Mouse (Mus musculus): ENCODE data around the gene Vmn1r178.
"Not testable (repeated sequence)": the region's sequence is repeated elsewhere in the genome, so short reads cannot be mapped to it uniquely, and the experiment has no call there.

Gene Vmn1r178

DNA sequence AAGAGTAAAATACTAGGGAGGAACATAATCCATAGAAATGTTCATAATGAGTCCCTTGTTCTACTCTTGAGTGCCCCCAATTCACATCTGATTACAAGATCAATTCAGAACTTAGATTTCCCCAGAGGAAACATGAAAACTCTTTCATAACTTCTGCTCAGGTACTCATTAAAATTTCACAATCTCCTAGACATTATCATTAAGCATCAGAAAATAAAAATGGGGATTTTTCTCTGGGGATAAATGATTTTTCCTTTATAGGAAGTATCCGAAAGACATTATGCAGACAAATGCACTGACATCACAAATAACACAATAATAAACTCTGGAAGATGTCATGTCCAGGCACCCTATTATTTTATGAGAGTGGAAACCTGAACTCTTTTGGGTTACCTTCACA lies at the start of gene Vmn1r178:
TSS of gene Vmn1r178 (plus strand) at position 301 of the 400 bp plus-strand sequence.
- no peak for ATAC-seq (ENCODE audit: low TSS enrichment)

DNA sequence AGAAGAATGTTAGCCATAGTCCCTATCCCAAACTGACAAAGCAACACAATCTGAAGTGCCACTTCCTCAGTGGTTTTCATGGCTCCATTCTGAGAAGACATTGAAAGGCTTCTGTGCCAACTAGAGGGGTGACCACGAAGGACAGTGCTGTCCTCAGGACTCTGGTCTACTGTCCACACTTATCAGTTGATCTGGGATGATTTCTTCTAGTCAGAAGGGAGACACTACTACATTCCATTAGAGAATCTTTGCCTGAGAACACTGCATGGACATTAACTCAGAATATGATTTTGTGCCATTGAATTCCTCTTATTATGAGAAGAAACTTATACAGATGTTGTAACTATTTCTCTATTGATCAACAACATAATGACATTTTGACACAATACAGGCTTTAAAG lies 25.5 kb upstream of the Vmn1r178 start, which contains the start of gene Vmn1r177:
TSS of gene Vmn1r177 (minus strand) at position 101 of the 400 bp plus-strand sequence.
- not testable (repeated sequence) for ATAC-seq (ENCODE audit: low TSS enrichment)

DNA sequence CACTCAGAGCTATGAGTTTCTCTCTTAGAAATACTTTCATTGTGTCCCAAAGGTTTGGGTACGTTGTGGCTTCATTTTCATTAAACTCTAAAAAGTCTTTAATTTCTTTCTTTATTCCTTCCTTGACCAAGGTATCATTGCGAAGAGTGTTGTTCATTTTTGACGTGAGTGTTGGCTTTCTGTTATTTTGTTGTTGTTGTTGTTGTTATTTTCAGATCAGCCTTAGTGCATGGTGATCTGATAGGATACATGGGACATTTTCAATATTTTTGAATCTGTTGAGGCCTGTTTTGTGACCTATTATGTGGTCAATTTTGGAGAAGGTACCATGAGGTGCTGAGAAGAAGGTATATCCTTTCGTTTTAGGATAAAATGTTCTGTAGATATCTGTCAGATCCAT lies 14.9 kb upstream of the Vmn1r178 start:
- ATAC-seq (ENCODE audit: low TSS enrichment), result not testable (repeated sequence)

DNA sequence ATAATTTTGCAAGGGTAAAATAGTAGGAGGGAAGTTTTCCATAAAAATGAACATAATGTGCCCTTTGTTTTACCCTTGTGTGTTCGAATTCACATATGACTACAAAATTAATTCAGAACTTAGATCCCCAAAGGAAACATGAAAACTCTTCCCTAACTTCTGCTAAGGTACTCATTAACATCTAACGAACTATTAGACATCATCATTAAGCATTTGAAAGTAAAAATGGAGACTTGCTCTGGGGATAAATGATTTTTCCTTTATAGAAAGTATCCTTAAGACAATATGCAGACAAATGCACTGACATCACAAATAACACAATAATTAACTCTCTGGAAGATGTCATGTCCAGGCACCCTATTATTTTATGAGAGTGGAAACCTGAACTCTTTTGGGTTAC lies 34.9 kb downstream of the Vmn1r178 start, which contains the start of gene Vmn1r179:
TSS of gene Vmn1r179 (plus strand) at position 301 of the 400 bp plus-strand sequence.
- ATAC-seq (ENCODE audit: low TSS enrichment), result no peak
